Mouse (Mus musculus): ENCODE measurements around the gene Oxsm.

DNA sequence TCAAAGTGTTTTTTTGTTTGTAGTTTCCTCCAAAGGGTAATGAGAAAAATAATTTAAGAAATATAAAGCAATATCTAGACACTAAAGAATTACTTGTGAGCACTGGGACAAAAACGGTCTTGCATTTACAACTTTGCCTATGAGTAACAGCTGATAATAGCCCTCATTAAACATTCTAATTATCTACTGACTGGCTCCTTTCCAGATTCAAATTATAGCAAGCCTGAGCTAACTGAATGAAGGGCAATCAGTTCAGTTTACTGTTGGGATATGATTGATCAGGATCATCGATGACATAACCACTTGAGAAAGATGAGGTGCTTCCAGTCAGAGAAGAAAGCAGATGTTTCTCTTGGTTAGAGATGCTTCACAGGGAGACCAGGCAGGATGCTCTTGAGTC, 20.2 kb downstream of the Oxsm start:
- no peak for TF ChIP-seq CTCF (IDR thresholded peaks at IDR 0.05; ENCODE audit: insufficient read depth, low read length)
- TF ChIP-seq POLR2A (IDR thresholded peaks at IDR 0.05; ENCODE audit: borderline replicate concordance, extremely low read depth, low read depth, low read length) = no peak

All from lung, adult 2 months (tissue).